Mouse (Mus musculus) testis, postnatal 10 days (tissue): ENCODE data around the gene Adprh.
"Not testable (repeated sequence)": the region's sequence is repeated elsewhere in the genome, so short reads cannot be mapped to it uniquely, and the experiment has no call there.

ENCODE experiments used
- DNase-seq: peaks from one replicate; pipeline ENCODE4 v3.0.0; 2021; ENCODE audit warnings: low spot score

Adprh gene

GRCm38 (mm10) chr16:38452442-38453202 lies at the start of gene Adprh:
TSS of gene Adprh (minus strand) at chr16:38452703.
- DNase-seq = peak; percentile 92

GRCm38 (mm10) chr16:38496604-38497140 lies 44.2 kb upstream of the Adprh start:
- no peak for DNase-seq

GRCm38 (mm10) chr16:38493890-38494289 lies 41.4 kb upstream of the Adprh start:
- no peak for DNase-seq

- DNase-seq = no peak
Observed at GRCm38 (mm10) chr16:38492551-38492950, 40.0 kb upstream of the Adprh start.

GRCm38 (mm10) chr16:38483582-38484309 lies 31.2 kb upstream of the Adprh start:
- DNase-seq = no peak

- DNase-seq = peak; percentile 70
Observed at GRCm38 (mm10) chr16:38482780-38483562, 30.5 kb upstream of the Adprh start.

GRCm38 (mm10) chr16:38481327-38481726 lies 28.8 kb upstream of the Adprh start:
- DNase-seq = no peak

- no peak for DNase-seq
Observed at GRCm38 (mm10) chr16:38478296-38478695, 25.8 kb upstream of the Adprh start.

GRCm38 (mm10) chr16:38477241-38477608 lies 24.7 kb upstream of the Adprh start:
- not testable (repeated sequence) for DNase-seq

GRCm38 (mm10) chr16:38476312-38477240 lies 24.1 kb upstream of the Adprh start:
- DNase-seq = peak; percentile 49

GRCm38 (mm10) chr16:38475681-38476311 lies 23.3 kb upstream of the Adprh start:
- DNase-seq = no peak

- no peak for DNase-seq
Observed at GRCm38 (mm10) chr16:38474677-38475286, 22.3 kb upstream of the Adprh start.

- no peak for DNase-seq
Observed at GRCm38 (mm10) chr16:38473661-38474060, 21.2 kb upstream of the Adprh start.

- no peak for DNase-seq
Observed at GRCm38 (mm10) chr16:38472507-38472873, 20.0 kb upstream of the Adprh start.

- DNase-seq = no peak
Observed at GRCm38 (mm10) chr16:38471697-38472506, 19.4 kb upstream of the Adprh start.

- no peak for DNase-seq
Observed at GRCm38 (mm10) chr16:38469437-38469836, 16.9 kb upstream of the Adprh start.

- no peak for DNase-seq
Observed at GRCm38 (mm10) chr16:38468706-38469018, 16.2 kb upstream of the Adprh start.

- DNase-seq = no peak
Observed at GRCm38 (mm10) chr16:38467917-38468705, 15.6 kb upstream of the Adprh start.
